Comparison of ENCODE assay signal across 9 mouse cellular contexts in genomic region chr2:154173313-154173712, GRCm38 (mm10). TPM values are rescaled to one million over a fixed set of nuclear protein-coding genes. Genes with fewer than 3 reads are reported as not detected.
DNase-seq lines count a peak whose midpoint lies in the region; ATAC-seq and TF ChIP-seq lines count a peak whose summit lies in the region.
"Had no signal": no experiment of that assay in that cellular context is flagged by ENCODE, and none has a peak within 500 bp of the region (broad histone marks: within the 10 kb centered on the region; RNA-seq: fewer than 3 reads in every experiment).

No protein-coding gene starts in this region.

- no peak for TF ChIP-seq EP300 in MEL (IDR thresholded peaks at IDR 0.05; ENCODE audit: low read depth in 1 of 2, low read length in 2 of 2)

- TF ChIP-seq POLR2A in MEL (IDR thresholded peaks at IDR 0.05; ENCODE audit: control insufficient read depth in 1 of 2, insufficient read depth in 1 of 2, low read depth in 1 of 2, low read length in 2 of 2, poor library complexity in 1 of 2) = no peak

- no peak overlapping the region for H3K27ac ChIP-seq in hindbrain, embryonic 14.5 days
- no peak overlapping the region for H3K27ac ChIP-seq in hindbrain, embryonic 13.5 days
- H3K27ac ChIP-seq in MEL (ENCODE audit: control insufficient read depth, low read depth, low read length) = no peak overlapping the region

- peak; percentile 55 to 73 (median 71) for TF ChIP-seq CTCF in MEL (IDR thresholded peaks at IDR 0.05 in 2 of 3, conservative IDR thresholded peaks at IDR 0.05 in 1 of 3; ENCODE audit: control insufficient read depth in 1 of 3, insufficient read depth in 1 of 3, low read depth in 2 of 3, low read length in 3 of 3, poor library complexity in 1 of 3, severe bottlenecking in 1 of 3)

- H3K4me3 ChIP-seq in hindbrain, embryonic 14.5 days (replicated peaks; ENCODE audit: low read length) = no peak overlapping the region
- no peak overlapping the region for H3K4me3 ChIP-seq in hindbrain, embryonic 13.5 days
- H3K4me3 ChIP-seq in MEL (ENCODE audit: control insufficient read depth in 1 of 2, insufficient read depth in 1 of 2, low read depth in 2 of 2, low read length in 2 of 2) = no peak overlapping the region

- DNase-seq in hindbrain, embryonic 14.5 days (ENCODE audit: low spot score) = peak; percentile 45
- DNase-seq in A20 (ENCODE audit: low read depth, low spot score) (peak; percentile 35), MEL (ENCODE audit: low read depth, low spot score) (peak; percentile 43)
- peak; percentile 34 for DNase-seq in lung, postnatal 14 days
- DNase-seq in urinary bladder, adult 2 months (ENCODE audit: low spot score) = no peak

- no peaks in the 10 kb centered on the region for H3K4me1 ChIP-seq in hindbrain, embryonic 14.5 days (replicated peaks; ENCODE audit: control insufficient read depth, insufficient read depth, low read length)
- no peaks in the 10 kb centered on the region for H3K4me1 ChIP-seq in hindbrain, embryonic 13.5 days (replicated peaks)
- H3K4me1 ChIP-seq in MEL (ENCODE audit: control insufficient read depth in 1 of 2, insufficient read depth in 2 of 2, low read length in 2 of 2) = no peaks in the 10 kb centered on the region

- H3K27me3 ChIP-seq in hindbrain, embryonic 14.5 days (ENCODE audit: control insufficient read depth, insufficient read depth, low read length) = no peaks in the 10 kb centered on the region; the same call in 1 of the 2 replicates
- no peaks in the 10 kb centered on the region for H3K27me3 ChIP-seq in hindbrain, embryonic 13.5 days
- no peaks in the 10 kb centered on the region for H3K27me3 ChIP-seq in MEL (ENCODE audit: control insufficient read depth in 1 of 2, insufficient read depth in 2 of 2, low read length in 2 of 2)

- H3K79me2 ChIP-seq in MEL (ENCODE audit: control insufficient read depth, insufficient read depth, low read length, poor library complexity) = no peaks in the 10 kb centered on the region

- ATAC-seq in hindbrain, embryonic 14.5 days (ENCODE audit: low FRiP score) = no peak
- ATAC-seq in hindbrain, embryonic 13.5 days (ENCODE audit: low FRiP score) = no peak
- peak; percentile 58 for ATAC-seq in granulocyte monocyte progenitor cell, adult 5-6 weeks (replicated peaks; ENCODE audit: poor library complexity, severe bottlenecking)

- H3K9me3 ChIP-seq in hindbrain, embryonic 14.5 days (ENCODE audit: control insufficient read depth, low read length) = no peaks in the 10 kb centered on the region
- no peaks in the 10 kb centered on the region for H3K9me3 ChIP-seq in hindbrain, embryonic 13.5 days
- no peaks in the 10 kb centered on the region for H3K9me3 ChIP-seq in MEL (replicated peaks; ENCODE audit: insufficient read depth, low read length)

- no peak overlapping the region for H3K4me2 ChIP-seq in hindbrain, embryonic 14.5 days (replicated peaks)
- H3K4me2 ChIP-seq in hindbrain, embryonic 13.5 days = no peak overlapping the region

- 44% methylated on average over 1 of the region's 1 CpGs for WGBS in hindbrain, embryonic 14.5 days
- 46% methylated on average over 1 of the region's 1 CpGs for WGBS in hindbrain, embryonic 13.5 days

- H3K36me3 ChIP-seq in hindbrain, embryonic 14.5 days (replicated peaks; ENCODE audit: control insufficient read depth, insufficient read depth) = no peaks in the 10 kb centered on the region
- no peaks in the 10 kb centered on the region for H3K36me3 ChIP-seq in hindbrain, embryonic 13.5 days
- no peaks in the 10 kb centered on the region for H3K36me3 ChIP-seq in MEL (ENCODE audit: control insufficient read depth in 1 of 2, insufficient read depth in 2 of 2, low read length in 2 of 2)

- peak; percentile 59 for TF ChIP-seq RAD21 in MEL (IDR thresholded peaks at IDR 0.05; ENCODE audit: low read depth, low read length)

- no peak overlapping the region for H3K9ac ChIP-seq in hindbrain, embryonic 14.5 days
- H3K9ac ChIP-seq in hindbrain, embryonic 13.5 days = no peak overlapping the region
- H3K9ac ChIP-seq in MEL (ENCODE audit: control insufficient read depth, low read depth, low read length, poor library complexity, severe bottlenecking) = no peak overlapping the region

TF ChIP-seq in MEL, 35 proteins besides CTCF, POLR2A, EP300 and RAD21:
- no peak for TF ChIP-seq NELFE (IDR thresholded peaks at IDR 0.05; ENCODE audit: low read depth, low read length)
- TF ChIP-seq SMC3 (IDR thresholded peaks at IDR 0.05; ENCODE audit: low read depth, low read length) = peak; percentile 37; the same call in 1 of the 2 replicates
- TF ChIP-seq ZNF384 (IDR thresholded peaks at IDR 0.05; ENCODE audit: low read depth, low read length) = 0 out of 2 replicates have a peak, but pooled peaks have one; percentile 9

RNA-seq across cellular contexts. Expression of gene Bpifa5, which starts 10.9 kb away (rescaled TPM):
- not detected in 2 replicates for polyA plus RNA-seq in hindbrain, embryonic 14.5 days (2014; fragmentation: Nextera tagmentation; extraction: Ambion mirVana)
- polyA plus RNA-seq in hindbrain, embryonic 13.5 days (2015; fragmentation: Nextera tagmentation; extraction: Ambion mirVana) = not detected in 2 replicates
- total RNA-seq in MEL (2012; rRNA removed) = not detected in 2 replicates
- polyA plus RNA-seq in MEL (2012; ENCODE audit: insufficient read depth in 1 of 2, insufficient read length in 2 of 2, low read depth in 1 of 2, low replicate concordance in 2 of 2, missing spikeins in 1 of 2) = not detected
- total RNA-seq in granulocyte monocyte progenitor cell, adult 5-6 weeks (2014; fragmentation: Nextera tagmentation) = not detected in 2 replicates
- total RNA-seq in granulocyte monocyte progenitor cell, adult 5-6 weeks (2017) = not detected in 2 replicates
- not detected in 2 replicates for polyA plus RNA-seq in urinary bladder, adult 2 months (2012; rRNA removed)
- polyA plus RNA-seq: large intestine, adult 2 months; neural tube, embryonic 11.5 days had no signal

RNA-seq across cellular contexts. Expression of gene Bpifb1, which starts 17.3 kb away (rescaled TPM):
- polyA plus RNA-seq in hindbrain, embryonic 14.5 days (2014; fragmentation: Nextera tagmentation; extraction: Ambion mirVana) = 0.20 and 0.27 TPM in 2 replicates
- 0.27 TPM in 1 of 2 replicates, not detected in the other for polyA plus RNA-seq in hindbrain, embryonic 13.5 days (2015; fragmentation: Nextera tagmentation; extraction: Ambion mirVana)
- not detected in 2 replicates for total RNA-seq in MEL (2012; rRNA removed)
- not detected for polyA plus RNA-seq in MEL (2012; ENCODE audit: insufficient read depth in 1 of 2, insufficient read length in 2 of 2, low read depth in 1 of 2, low replicate concordance in 2 of 2, missing spikeins in 1 of 2)
- total RNA-seq in granulocyte monocyte progenitor cell, adult 5-6 weeks (2014; fragmentation: Nextera tagmentation) = not detected in 2 replicates
- total RNA-seq in granulocyte monocyte progenitor cell, adult 5-6 weeks (2017) = not detected in 2 replicates
- polyA plus RNA-seq in urinary bladder, adult 2 months (2012; rRNA removed) = not detected in 2 replicates
- polyA plus RNA-seq: large intestine, adult 2 months; neural tube, embryonic 11.5 days had no signal

RNA-seq across cellular contexts. Expression of gene Bpifa1, which starts 30.6 kb away (rescaled TPM):
- polyA plus RNA-seq in hindbrain, embryonic 14.5 days (2014; fragmentation: Nextera tagmentation; extraction: Ambion mirVana) = not detected in 2 replicates
- polyA plus RNA-seq in hindbrain, embryonic 13.5 days (2015; fragmentation: Nextera tagmentation; extraction: Ambion mirVana) = not detected in 2 replicates
- total RNA-seq in MEL (2012; rRNA removed) = not detected in 2 replicates
- not detected for polyA plus RNA-seq in MEL (2012; ENCODE audit: insufficient read depth in 1 of 2, insufficient read length in 2 of 2, low read depth in 1 of 2, low replicate concordance in 2 of 2, missing spikeins in 1 of 2)
- not detected in 2 replicates for total RNA-seq in granulocyte monocyte progenitor cell, adult 5-6 weeks (2014; fragmentation: Nextera tagmentation)
- total RNA-seq in granulocyte monocyte progenitor cell, adult 5-6 weeks (2017) = not detected in 2 replicates
- not detected in 2 replicates for polyA plus RNA-seq in urinary bladder, adult 2 months (2012; rRNA removed)
- polyA plus RNA-seq: large intestine, adult 2 months; neural tube, embryonic 11.5 days had no signal

RNA-seq across cellular contexts. Expression of gene Bpifa3, which starts 43.2 kb away (rescaled TPM):
- polyA plus RNA-seq in hindbrain, embryonic 14.5 days (2014; fragmentation: Nextera tagmentation; extraction: Ambion mirVana) = not detected in 2 replicates
- polyA plus RNA-seq in hindbrain, embryonic 13.5 days (2015; fragmentation: Nextera tagmentation; extraction: Ambion mirVana) = not detected in 2 replicates
- total RNA-seq in MEL (2012; rRNA removed) = not detected in 2 replicates
- polyA plus RNA-seq in MEL (2012; ENCODE audit: insufficient read depth in 1 of 2, insufficient read length in 2 of 2, low read depth in 1 of 2, low replicate concordance in 2 of 2, missing spikeins in 1 of 2) = not detected
- total RNA-seq in granulocyte monocyte progenitor cell, adult 5-6 weeks (2014; fragmentation: Nextera tagmentation) = not detected in 2 replicates
- total RNA-seq in granulocyte monocyte progenitor cell, adult 5-6 weeks (2017) = not detected in 2 replicates
- polyA plus RNA-seq in urinary bladder, adult 2 months (2012; rRNA removed) = not detected in 2 replicates
- polyA plus RNA-seq: large intestine, adult 2 months; neural tube, embryonic 11.5 days had no signal

RNA-seq across cellular contexts. Expression of gene Bpifb5, which starts 50.2 kb away (rescaled TPM):
- polyA plus RNA-seq in hindbrain, embryonic 14.5 days (2014; fragmentation: Nextera tagmentation; extraction: Ambion mirVana) = 0.17 and 0.78 TPM in 2 replicates
- polyA plus RNA-seq in hindbrain, embryonic 13.5 days (2015; fragmentation: Nextera tagmentation; extraction: Ambion mirVana) = 0.26 and 0.39 TPM in 2 replicates
- total RNA-seq in MEL (2012; rRNA removed) = not detected in 2 replicates
- not detected for polyA plus RNA-seq in MEL (2012; ENCODE audit: insufficient read depth in 1 of 2, insufficient read length in 2 of 2, low read depth in 1 of 2, low replicate concordance in 2 of 2, missing spikeins in 1 of 2)
- total RNA-seq in granulocyte monocyte progenitor cell, adult 5-6 weeks (2014; fragmentation: Nextera tagmentation) = not detected in 2 replicates
- 2.0 TPM in 1 of 2 replicates, not detected in the other for total RNA-seq in granulocyte monocyte progenitor cell, adult 5-6 weeks (2017)
- 0.27 and 0.37 TPM in 2 replicates for polyA plus RNA-seq in urinary bladder, adult 2 months (2012; rRNA removed)
- polyA plus RNA-seq: neural tube, embryonic 11.5 days had no signal
